Mouse (Mus musculus): ENCODE measurements at regions not wholly inside any gene's neighbourhood (a gene's known extent, or its start where the extent isn't known, plus 50 kb on each side); places are given as distances from the start of the nearest gene placed in this dataset.

- TF ChIP-seq POLR2A (IDR thresholded peaks at IDR 0.05; ENCODE audit: borderline replicate concordance, insufficient read depth, low read length) (no peak), CTCF (IDR thresholded peaks at IDR 0.05; ENCODE audit: borderline replicate concordance, insufficient read depth, low read depth, low read length) (no peak)
Measured at GRCm38 (mm10) chr2:28335810-28336209, 110.8 kb upstream of the Ppp1r26 start.

Data from cerebellum, adult 2 months (tissue).